Mouse (Mus musculus): ENCODE data around the gene Tomm70a.

DNA sequence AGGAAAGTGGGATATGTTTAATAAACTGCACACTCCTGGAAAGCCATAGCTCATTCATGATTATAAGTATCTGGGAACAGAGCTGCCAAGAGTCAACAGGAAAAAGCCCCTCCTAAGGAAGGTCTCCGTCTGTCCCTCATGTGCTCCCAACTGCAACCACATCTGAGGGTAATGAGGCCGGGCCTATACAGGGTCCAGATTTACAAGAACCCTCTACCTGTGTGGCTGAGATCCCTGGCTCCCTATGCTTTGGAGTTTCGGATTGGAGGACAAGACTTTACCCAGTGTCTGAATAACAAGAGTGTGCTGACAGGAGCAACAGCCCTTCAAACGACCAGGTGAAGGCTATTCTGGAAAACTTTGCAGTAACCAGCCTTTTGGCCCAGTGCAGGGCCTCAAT lies 36.2 kb downstream of the Tomm70a start:
- no peak for TF ChIP-seq CTCF (IDR thresholded peaks at IDR 0.05; ENCODE audit: low read depth, low read length)
- no peak for TF ChIP-seq TAL1 (conservative IDR thresholded peaks at IDR 0.05; ENCODE audit: low read depth, low read length)
- TF ChIP-seq POLR2AphosphoS5 (IDR thresholded peaks at IDR 0.05; ENCODE audit: insufficient replicate concordance, low read depth, low read length), result no peak
- no peak for TF ChIP-seq GATA2 (IDR thresholded peaks at IDR 0.05; ENCODE audit: borderline replicate concordance, low read depth, low read length)
